Mouse (Mus musculus): ENCODE data around the gene U2af1. TPM values are rescaled to one million over a fixed set of nuclear protein-coding genes. Genes with fewer than 3 reads are reported as not detected.
A peak's percentile ranks its signal among the peaks of the same experiment; 100 is the strongest.
"Not testable (repeated sequence)": the region's sequence is repeated elsewhere in the genome, so short reads cannot be mapped to it uniquely, and the experiment has no call there.

The U2af1 gene
- polyA plus RNA-seq (2016; fragmentation: Nextera tagmentation; extraction: Ambion mirVana): 449 and 476 TPM in 2 replicates

GRCm38 (mm10) chr17:31658468-31659185 is at the start of gene U2af1:
TSS of gene U2af1 (minus strand) at chr17:31658892.
- WGBS: under 1% methylated on average over 77 of the region's 77 CpGs
- Histone ChIP-seq H3K9me3 (replicated peaks) (no peaks in the 10 kb centered on the region), H3K27ac (replicated peaks) (peak within 1 kb of the TSS; percentile 96), H3K36me3 (peaks cover 36% of the 10 kb centered on the region), H3K27me3 (ENCODE audit: low read depth, poor library complexity, severe bottlenecking) (0 out of 2 replicates have a peak, but pooled peaks cover 3% of the 10 kb centered on the region), H3K4me1 (peaks cover 30% of the 10 kb centered on the region), H3K4me3 (peak within 1 kb of the TSS; percentile 91)
- DNase-seq (ENCODE audit: low spot score): peak; percentile 98

GRCm38 (mm10) chr17:31705271-31706020 is 46.8 kb upstream of the U2af1 start:
- WGBS: 80% methylated on average over 20 of the region's 20 CpGs
- H3K27ac ChIP-seq (replicated peaks): no peak overlapping the region
- peaks cover 4% of the 10 kb centered on the region for H3K4me1 ChIP-seq
- H3K36me3 ChIP-seq: no peaks in the 10 kb centered on the region
- no peak overlapping the region for H3K4me3 ChIP-seq
- DNase-seq (ENCODE audit: low spot score): no peak
- H3K27me3 ChIP-seq (ENCODE audit: low read depth, poor library complexity, severe bottlenecking): no peaks in the 10 kb centered on the region
- H3K9me3 ChIP-seq (replicated peaks): no peaks in the 10 kb centered on the region

GRCm38 (mm10) chr17:31703276-31703980 is 44.7 kb upstream of the U2af1 start:
- WGBS: 79% methylated on average over 6 of the region's 6 CpGs
- H3K27ac ChIP-seq (replicated peaks): no peak overlapping the region
- peaks cover 7% of the 10 kb centered on the region; the same call in 1 of the 2 replicates for H3K4me1 ChIP-seq
- H3K27me3 ChIP-seq (ENCODE audit: low read depth, poor library complexity, severe bottlenecking): no peaks in the 10 kb centered on the region
- H3K4me3 ChIP-seq: no peak overlapping the region
- H3K36me3 ChIP-seq: no peaks in the 10 kb centered on the region
- H3K9me3 ChIP-seq (replicated peaks): no peaks in the 10 kb centered on the region
- DNase-seq (ENCODE audit: low spot score): no peak

GRCm38 (mm10) chr17:31698347-31698746 is 39.7 kb upstream of the U2af1 start:
- Histone ChIP-seq H3K27ac (replicated peaks) (0 out of 2 replicates have a peak overlapping the region, but pooled peaks have one; percentile 6), H3K4me3 (no peak overlapping the region), H3K27me3 (ENCODE audit: low read depth, poor library complexity, severe bottlenecking) (no peaks in the 10 kb centered on the region), H3K4me1 (peaks cover 20% of the 10 kb centered on the region), H3K9me3 (replicated peaks) (no peaks in the 10 kb centered on the region), H3K36me3 (no peaks in the 10 kb centered on the region)
- no peak for DNase-seq (ENCODE audit: low spot score)
- WGBS: 84% methylated on average over 11 of the region's 11 CpGs

- H3K36me3 ChIP-seq: not testable (repeated sequence)
Measured at GRCm38 (mm10) chr17:31695356-31695755, 36.7 kb upstream of the U2af1 start.

GRCm38 (mm10) chr17:31694949-31695348 is 36.3 kb upstream of the U2af1 start:
- no peak for DNase-seq (ENCODE audit: low spot score)
- Histone ChIP-seq H3K36me3 (no peaks in the 10 kb centered on the region), H3K4me1 (peaks cover 26% of the 10 kb centered on the region), H3K4me3 (no peak overlapping the region), H3K27me3 (ENCODE audit: low read depth, poor library complexity, severe bottlenecking) (0 out of 2 replicates have a peak, but pooled peaks cover 3% of the 10 kb centered on the region), H3K27ac (replicated peaks) (no peak overlapping the region), H3K9me3 (replicated peaks) (no peaks in the 10 kb centered on the region)
- WGBS: 82% methylated on average over 1 of the region's 1 CpGs

More at GRCm38 (mm10) chr17:31695356-31695755, 36.7 kb upstream of the U2af1 start:
- H3K27me3 ChIP-seq (ENCODE audit: low read depth, poor library complexity, severe bottlenecking); H3K27ac ChIP-seq (replicated peaks); DNase-seq (ENCODE audit: low spot score); H3K9me3 ChIP-seq (replicated peaks); H3K4me3 ChIP-seq: not testable (repeated sequence)
- WGBS: 92% methylated on average over 7 of the region's 7 CpGs
- H3K4me1 ChIP-seq: peaks cover 26% of the 10 kb centered on the region

- peaks cover 24% of the 10 kb centered on the region for H3K4me1 ChIP-seq
- 0 out of 2 replicates have a peak, but pooled peaks cover 3% of the 10 kb centered on the region for H3K27me3 ChIP-seq (ENCODE audit: low read depth, poor library complexity, severe bottlenecking)
- no peak overlapping the region for H3K27ac ChIP-seq (replicated peaks)
- 74% methylated on average over 7 of the region's 7 CpGs for WGBS
- no peak overlapping the region for H3K4me3 ChIP-seq
- no peaks in the 10 kb centered on the region for H3K36me3 ChIP-seq
- H3K9me3 ChIP-seq (replicated peaks): no peaks in the 10 kb centered on the region
- no peak for DNase-seq (ENCODE audit: low spot score)
Measured at GRCm38 (mm10) chr17:31694023-31694376, 35.3 kb upstream of the U2af1 start.

- Histone ChIP-seq H3K9me3 (replicated peaks) (no peaks in the 10 kb centered on the region), H3K27me3 (ENCODE audit: low read depth, poor library complexity, severe bottlenecking) (0 out of 2 replicates have a peak, but pooled peaks cover 3% of the 10 kb centered on the region), H3K4me3 (peak overlapping the region; percentile 36), H3K27ac (replicated peaks) (peak overlapping the region; percentile 53; the same call in 1 of the 2 replicates), H3K36me3 (no peaks in the 10 kb centered on the region), H3K4me1 (peaks cover 20% of the 10 kb centered on the region)
- WGBS: 7% methylated on average over 20 of the region's 20 CpGs
- peak; percentile 76 for DNase-seq (ENCODE audit: low spot score)
Measured at GRCm38 (mm10) chr17:31693330-31694022, 34.8 kb upstream of the U2af1 start.

GRCm38 (mm10) chr17:31692918-31693317 is 34.2 kb upstream of the U2af1 start:
- Histone ChIP-seq H3K27me3 (ENCODE audit: low read depth, poor library complexity, severe bottlenecking) (0 out of 2 replicates have a peak, but pooled peaks cover 3% of the 10 kb centered on the region), H3K9me3 (replicated peaks) (no peaks in the 10 kb centered on the region), H3K4me1 (peaks cover 14% of the 10 kb centered on the region), H3K27ac (replicated peaks) (0 out of 2 replicates have a peak overlapping the region, but pooled peaks have one; percentile 53), H3K36me3 (no peaks in the 10 kb centered on the region), H3K4me3 (no peak overlapping the region)
- DNase-seq (ENCODE audit: low spot score): no peak
- 38% methylated on average over 5 of the region's 5 CpGs for WGBS

- H3K9me3 ChIP-seq (replicated peaks): no peaks in the 10 kb centered on the region
- no peak overlapping the region for H3K27ac ChIP-seq (replicated peaks)
- H3K36me3 ChIP-seq: no peaks in the 10 kb centered on the region
- H3K4me1 ChIP-seq: peaks cover 25% of the 10 kb centered on the region
- 78% methylated on average over 1 of the region's 1 CpGs for WGBS
- no peak overlapping the region for H3K4me3 ChIP-seq
- 0 out of 2 replicates have a peak, but pooled peaks cover 3% of the 10 kb centered on the region for H3K27me3 ChIP-seq (ENCODE audit: low read depth, poor library complexity, severe bottlenecking)
- no peak for DNase-seq (ENCODE audit: low spot score)
Measured at GRCm38 (mm10) chr17:31689606-31690005, 30.9 kb upstream of the U2af1 start.

- H3K4me3 ChIP-seq: no peak overlapping the region
- no peaks in the 10 kb centered on the region for H3K36me3 ChIP-seq
- DNase-seq (ENCODE audit: low spot score): no peak
- 0 out of 2 replicates have a peak, but pooled peaks cover 3% of the 10 kb centered on the region for H3K27me3 ChIP-seq (ENCODE audit: low read depth, poor library complexity, severe bottlenecking)
- H3K27ac ChIP-seq (replicated peaks): no peak overlapping the region
- WGBS: 87% methylated on average over 9 of the region's 9 CpGs
- peaks cover 15% of the 10 kb centered on the region for H3K4me1 ChIP-seq
- H3K9me3 ChIP-seq (replicated peaks): no peaks in the 10 kb centered on the region
Measured at GRCm38 (mm10) chr17:31688112-31688511, 29.4 kb upstream of the U2af1 start.

GRCm38 (mm10) chr17:31686225-31686564 is 27.5 kb upstream of the U2af1 start:
- Histone ChIP-seq H3K27ac (replicated peaks) (peak overlapping the region; percentile 70; the same call in 1 of the 2 replicates), H3K27me3 (ENCODE audit: low read depth, poor library complexity, severe bottlenecking) (0 out of 2 replicates have a peak, but pooled peaks cover 3% of the 10 kb centered on the region), H3K9me3 (replicated peaks) (no peaks in the 10 kb centered on the region), H3K36me3 (no peaks in the 10 kb centered on the region), H3K4me3 (no peak overlapping the region), H3K4me1 (peaks cover 11% of the 10 kb centered on the region)
- DNase-seq (ENCODE audit: low spot score): no peak
- WGBS: 64% methylated on average over 3 of the region's 3 CpGs

Data from midbrain, embryonic 10.5 days (tissue).